Mouse (Mus musculus) gastrocnemius, postnatal 10 days (tissue): ENCODE results near the gene Ncan. TPM values are rescaled to one million over a fixed set of nuclear protein-coding genes. Genes with fewer than 3 reads are reported as not detected.
"Not testable (repeated sequence)": the region's sequence is repeated elsewhere in the genome, so short reads cannot be mapped to it uniquely, and the experiment has no call there.

Experiments
- DNase-seq: peaks from one replicate; pipeline ENCODE4 v3.0.0; 2021; ENCODE audit warnings: mixed read lengths
- microRNA-seq, 2 experiments: library from miRNA; unstranded; fragments of <30 nt; microRNA quantifications; one replicate each; pipeline ENCODE4 v1.2.0; 2021
- total RNA-seq, 2 experiments: library from RNA; stranded (reverse); gene quantifications; 2 replicates each; pipeline ENCODE4 v1.2.3; 2021

The Ncan gene
- total RNA-seq, 2 experiments from 2014 or later, result 0.61 to 0.81 TPM

DNA sequence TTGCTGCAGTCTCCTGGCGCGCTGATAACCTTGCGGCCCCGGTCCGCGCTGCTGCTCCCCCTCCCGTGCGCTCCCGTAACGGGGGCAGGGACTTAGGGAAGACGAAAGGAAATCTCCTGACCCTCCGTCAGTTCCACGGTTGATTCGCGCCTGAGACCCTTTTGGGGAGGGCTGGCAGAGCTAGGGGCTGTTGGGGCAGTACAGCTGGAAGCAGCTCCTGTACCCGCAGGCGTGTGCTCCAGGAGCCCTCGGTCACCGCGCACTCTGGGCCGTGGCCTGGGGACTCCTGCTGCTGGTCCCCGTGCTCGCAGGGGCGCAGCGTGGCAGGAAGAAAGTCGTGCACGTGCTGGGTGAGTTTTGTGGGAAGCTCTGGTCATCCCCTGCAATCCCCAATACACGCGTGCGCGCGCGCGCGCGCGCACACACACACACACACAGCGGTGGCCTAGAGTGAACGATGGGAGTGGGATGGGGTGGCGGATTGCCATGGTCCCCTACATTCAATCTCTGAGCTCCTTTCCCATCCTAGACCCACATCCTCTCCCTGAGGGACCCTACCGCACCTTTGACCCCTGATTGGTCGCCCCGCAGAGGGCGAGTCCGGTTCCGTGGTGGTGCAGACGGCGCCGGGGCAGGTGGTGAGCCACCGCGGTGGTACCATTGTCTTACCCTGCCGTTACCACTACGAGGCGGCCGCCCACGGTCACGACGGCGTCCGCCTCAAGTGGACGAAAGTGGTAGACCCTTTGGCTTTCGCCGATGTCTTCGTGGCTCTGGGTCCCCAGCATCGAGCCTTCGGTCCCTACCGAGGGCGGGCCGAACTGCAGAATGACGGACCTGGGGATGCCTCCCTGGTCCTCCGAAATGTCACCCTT lies 36.2 kb downstream of the Ncan start:
- no peak for DNase-seq

DNA sequence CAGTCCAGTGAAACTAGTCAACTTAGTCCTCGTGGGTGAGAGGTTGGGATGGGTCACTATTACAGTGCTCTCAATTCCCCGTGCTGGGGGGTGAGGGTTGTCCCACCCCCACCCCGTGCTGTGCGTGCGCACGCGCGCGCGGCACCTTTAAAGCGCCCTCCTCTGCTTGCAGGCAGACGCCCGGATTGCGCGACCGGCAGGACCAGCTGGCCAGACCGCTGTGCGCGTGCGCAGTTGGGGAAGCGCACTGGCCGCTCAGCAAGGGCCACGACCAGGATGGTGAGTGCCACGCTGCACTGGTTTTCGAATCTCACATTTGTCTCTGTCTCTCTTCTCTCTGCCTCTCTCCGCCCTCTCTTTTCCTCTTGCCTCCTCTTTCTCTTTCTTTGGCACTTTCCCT lies 37.4 kb downstream of the Ncan start, which contains the start of gene Hapln4:
Hapln4 (plus strand) TSS at position 173 of the 400 bp plus-strand sequence.
- DNase-seq, result peak; percentile 31

DNA sequence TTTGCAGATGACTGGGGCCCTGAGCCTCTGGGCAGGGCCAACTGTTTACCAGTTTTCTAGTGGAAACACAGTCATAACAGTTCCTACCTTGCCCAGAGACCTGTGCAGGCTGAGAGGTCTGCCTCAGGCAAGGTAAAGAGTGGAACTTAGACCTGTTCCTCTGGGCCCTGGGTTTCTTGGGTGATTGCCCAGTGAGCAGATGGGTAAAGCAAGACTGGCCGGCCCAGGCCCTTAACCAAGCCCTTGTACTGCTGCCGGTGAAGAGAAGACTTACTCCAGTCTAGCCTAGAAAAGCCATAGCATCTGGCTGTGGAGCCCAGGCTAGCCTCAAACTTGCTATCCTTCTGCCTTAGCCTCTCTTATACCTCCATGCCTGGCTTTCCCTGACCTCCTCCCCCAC lies 38.7 kb downstream of the Ncan start:
- DNase-seq, result no peak

DNA sequence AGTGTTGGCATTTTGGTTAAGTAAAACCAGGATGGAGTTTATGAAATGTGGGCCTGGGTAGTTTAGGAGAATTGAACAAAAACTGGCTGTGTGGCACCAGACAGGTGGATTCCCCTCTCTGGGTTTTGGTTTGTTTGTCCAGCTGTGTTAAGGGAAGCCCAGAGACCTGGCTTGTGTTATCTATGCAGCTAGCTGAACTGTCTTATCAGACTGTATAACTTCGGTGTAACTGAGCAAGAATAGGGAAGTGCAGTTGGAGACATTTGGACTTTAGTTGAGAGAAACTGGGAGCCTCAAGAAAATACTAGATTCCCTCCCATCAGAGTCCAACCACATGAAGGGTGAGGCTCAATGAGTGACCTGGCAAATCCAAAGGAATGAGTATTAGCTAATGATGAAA lies 47.0 kb downstream of the Ncan start:
- DNase-seq, result no peak

DNA sequence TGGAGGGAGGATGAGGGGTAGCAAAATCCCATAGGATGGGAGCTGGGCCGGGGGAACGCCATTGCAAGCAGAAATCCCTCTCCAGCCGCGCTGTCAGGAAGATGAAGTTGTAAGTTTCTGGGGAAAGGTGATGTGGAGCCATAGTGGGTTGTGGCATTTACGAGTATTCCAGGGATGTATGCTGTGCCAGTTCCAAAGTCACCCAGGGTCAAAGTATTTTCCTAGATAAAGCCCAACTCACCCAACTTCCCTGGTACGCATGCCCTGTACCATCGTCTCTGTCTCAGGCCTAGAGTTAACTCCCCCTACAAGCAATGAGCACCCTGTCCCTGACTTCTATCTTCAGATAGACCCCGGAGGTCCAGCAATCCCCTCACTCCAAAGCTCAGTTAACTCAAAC lies 47.6 kb downstream of the Ncan start:
- DNase-seq, result no peak

DNA sequence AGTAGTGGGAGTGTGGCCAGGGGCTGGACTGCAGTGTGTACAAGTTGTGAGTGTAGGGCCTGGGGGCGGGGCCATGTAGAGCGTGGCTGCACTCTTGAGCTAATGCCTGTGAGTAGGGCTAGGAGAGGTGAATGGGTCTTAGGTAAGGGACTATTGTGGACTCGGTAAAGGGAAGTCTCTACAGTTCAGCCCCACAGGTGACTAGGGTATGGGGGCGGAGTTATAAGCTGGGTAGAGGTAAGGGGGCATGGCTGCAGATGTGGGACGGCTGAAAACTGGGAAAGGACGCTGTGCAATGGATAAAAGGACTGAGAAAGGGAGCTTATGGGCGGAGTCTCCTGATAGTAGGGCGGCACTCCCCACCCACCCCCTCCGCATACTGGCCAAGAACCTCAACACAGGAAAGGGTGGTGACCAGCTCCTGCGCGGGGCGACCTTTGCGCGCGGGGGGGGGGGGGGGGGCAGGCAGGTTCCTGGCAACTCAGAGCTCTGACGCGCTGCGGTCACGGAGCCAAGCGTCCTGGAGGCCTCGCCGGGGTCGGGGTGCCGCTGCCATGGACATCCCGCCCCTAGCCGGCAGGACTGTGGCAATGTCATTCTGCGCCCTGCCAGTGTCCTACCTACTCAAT lies 48.1 kb downstream of the Ncan start, which contains the start of gene Tm6sf2:
Tm6sf2 (plus strand) TSS at position 484 of the 629 bp plus-strand sequence.
- peak; percentile 33 for DNase-seq

DNA sequence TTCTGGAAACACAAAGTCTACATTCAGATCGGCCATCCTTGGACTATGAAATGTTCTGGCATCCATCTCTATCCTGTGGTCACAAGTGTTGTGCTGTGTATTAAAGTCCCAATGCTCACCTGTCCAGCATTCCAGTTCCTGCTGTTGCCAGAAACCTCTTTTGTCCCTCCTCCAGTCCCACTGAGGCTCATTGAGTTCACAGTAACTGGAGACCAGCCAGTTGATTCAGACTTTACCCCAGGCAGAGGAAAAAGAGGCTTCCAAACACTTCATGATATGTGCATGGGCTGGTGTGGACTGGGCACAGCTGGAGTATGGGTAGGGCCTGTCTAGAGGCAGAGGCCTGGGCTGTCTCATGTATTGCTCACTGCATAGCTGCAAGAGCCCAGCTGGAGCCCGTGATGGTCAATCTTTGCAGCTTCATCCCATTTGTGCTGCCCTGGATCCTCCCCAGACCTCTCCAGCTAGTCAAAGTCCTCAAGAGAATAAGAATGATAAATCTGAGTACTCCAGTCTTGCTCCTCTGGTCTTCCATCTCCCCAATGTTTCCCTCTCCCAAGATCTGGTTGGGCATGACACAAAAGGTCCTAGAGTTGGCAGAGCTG lies 48.7 kb downstream of the Ncan start:
- no peak for DNase-seq

DNA sequence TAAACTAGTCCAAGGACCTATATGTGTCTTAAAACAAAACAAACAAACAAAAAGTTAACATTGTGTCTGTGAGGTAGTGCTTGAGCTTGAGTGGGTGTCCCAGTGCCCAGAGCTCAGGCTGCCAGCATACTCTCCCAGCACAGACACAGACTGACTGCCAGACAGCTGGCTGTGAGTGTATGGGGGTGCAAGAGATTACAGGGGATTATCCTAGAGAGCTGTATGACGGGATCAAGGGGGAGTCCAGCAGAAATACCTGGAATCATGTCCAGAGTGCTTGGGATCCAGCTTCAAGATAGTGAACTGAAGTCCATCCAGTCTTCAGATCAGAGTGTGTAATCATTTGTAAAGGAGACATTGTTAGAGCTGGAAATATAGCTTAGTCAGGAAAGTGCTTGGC lies 63.0 kb downstream of the Ncan start:
- no peak for DNase-seq

DNA sequence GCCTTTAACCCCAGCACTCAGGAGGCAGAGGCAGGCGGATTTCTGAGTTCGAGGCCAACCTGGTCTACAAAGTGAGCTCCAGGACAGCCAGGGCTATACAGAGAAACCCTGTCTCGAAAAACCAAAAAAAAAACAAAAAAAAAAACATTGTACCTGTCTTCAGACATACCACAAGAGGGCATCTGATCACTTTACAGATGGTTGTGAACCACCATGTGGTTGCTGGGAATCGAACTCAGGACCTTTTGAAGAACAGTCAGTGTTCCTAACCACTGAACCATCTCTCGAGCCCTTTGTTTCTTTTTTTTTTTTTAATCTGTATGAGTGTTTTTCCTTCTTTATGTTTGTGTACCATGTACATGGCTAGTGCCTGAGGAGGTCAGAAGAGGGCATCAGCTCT lies 70.2 kb downstream of the Ncan start:
- not testable (repeated sequence) for DNase-seq

DNA sequence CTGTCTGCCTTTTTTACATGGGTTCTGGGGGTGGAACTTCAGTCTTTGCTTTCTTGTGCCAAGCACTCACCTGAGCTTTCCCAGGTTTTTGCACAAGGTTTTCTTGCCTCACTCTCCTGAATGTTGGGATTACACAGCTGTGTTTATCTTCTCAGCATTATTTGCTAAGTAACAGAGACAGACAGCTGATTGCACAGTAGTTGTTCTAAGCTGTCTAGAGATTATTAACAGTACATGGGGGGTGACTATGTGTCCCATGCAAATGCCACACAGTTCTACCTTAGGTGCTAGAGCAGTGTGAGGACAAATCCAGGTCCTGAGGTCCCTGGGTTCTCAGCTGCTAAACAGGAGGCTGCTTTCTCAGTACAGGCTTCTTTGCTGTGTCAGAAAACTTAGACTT lies 71.0 kb downstream of the Ncan start:
- DNase-seq, result no peak

DNA sequence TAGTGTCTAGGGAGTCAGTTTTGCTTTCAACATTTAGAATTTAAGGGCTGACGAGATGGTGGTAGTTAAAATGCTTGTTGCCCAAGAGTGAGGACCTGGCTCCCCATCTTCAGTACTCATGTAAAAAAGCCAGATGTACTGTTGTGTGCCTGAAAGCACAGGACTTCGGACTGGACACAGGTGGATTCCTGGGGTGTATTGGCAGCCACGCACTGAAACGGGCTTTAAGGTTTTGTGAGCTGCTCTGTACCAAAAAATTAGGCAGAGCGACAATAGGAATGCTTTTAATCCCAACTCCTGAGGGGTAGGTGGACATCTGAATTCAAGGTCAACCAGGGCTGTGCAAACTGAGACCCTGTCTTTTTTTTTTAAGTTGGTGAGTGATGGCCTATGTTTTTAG lies 76.7 kb downstream of the Ncan start:
- DNase-seq, result no peak

Small RNA genes within 50 kb of the gene (microRNA-seq; reads per million reads assigned to microRNA genes)
- gene Mir7066, result 0 to 0.25 reads per million in 2 experiments

Other genes starting within 250 kb of the Ncan start
- gene Cilp2, start 233.2 kb downstream of the Ncan start, total RNA-seq, result 10 to 100 TPM; 25.3 to 28.4 TPM
- gene Tssk6, start 218.7 kb downstream of the Ncan start, total RNA-seq, result under 1 TPM in 1 of 2 experiments, not detected in 1; 0.38 TPM
- gene Ndufa13, start 218.3 kb downstream of the Ncan start, total RNA-seq, result 100 to 1,000 TPM; 236 to 268 TPM
- 1 to 10 TPM; 9.0 to 9.5 TPM for gene Yjefn3, start 218.2 kb downstream of the Ncan start, total RNA-seq
- 10 to 100 TPM; 40.4 to 46.5 TPM for gene Gatad2a, start 124.5 kb downstream of the Ncan start, total RNA-seq
- gene Mau2, start 78.1 kb downstream of the Ncan start, total RNA-seq, result 10 to 100 TPM; 27.8 to 30.9 TPM
- gene Sugp1, start 78.1 kb downstream of the Ncan start, total RNA-seq, result 10 to 100 TPM; 20.2 to 22.5 TPM
- not detected for gene Tm6sf2, start 47.9 kb downstream of the Ncan start, total RNA-seq
- gene Hapln4, start 37.4 kb downstream of the Ncan start, total RNA-seq, result under 1 TPM; 0.07 to 0.36 TPM
- gene Nr2c2ap, start 10.5 kb upstream of the Ncan start, total RNA-seq, result 1 to 10 TPM; 6.3 to 7.1 TPM
- gene Rfxank, start 18.3 kb upstream of the Ncan start, total RNA-seq, result 10 to 100 TPM in 1 of 2 experiments, 1 to 10 TPM in 1; 8.2 to 10.1 TPM
- gene Borcs8, start 18.6 kb upstream of the Ncan start, total RNA-seq, result 10 to 100 TPM; 17.0 to 23.9 TPM
- gene Mef2b, start 18.8 kb upstream of the Ncan start, total RNA-seq, result under 1 TPM; 0.35 to 0.45 TPM
- gene Tmem161a, start 51.5 kb upstream of the Ncan start, total RNA-seq, result 10 to 100 TPM; 72.8 to 74.7 TPM
- gene Slc25a42, start 91.4 kb upstream of the Ncan start, total RNA-seq, result 10 to 100 TPM; 20.6 to 28.3 TPM
- 10 to 100 TPM; 43.8 to 49.7 TPM for gene Sugp2, start 113.4 kb upstream of the Ncan start, total RNA-seq
- gene Armc6, start 113.6 kb upstream of the Ncan start, total RNA-seq, result 10 to 100 TPM; 11.9 to 12.9 TPM
- 10 to 100 TPM; 12.3 to 19.8 TPM for gene Homer3, start 162.0 kb upstream of the Ncan start, total RNA-seq
- gene Ddx49, start 181.6 kb upstream of the Ncan start, total RNA-seq, result 10 to 100 TPM; 28.6 to 29.5 TPM
- gene Cope, start 181.6 kb upstream of the Ncan start, total RNA-seq, result 100 to 1,000 TPM; 140 to 158 TPM
- 10 to 100 TPM; 20.0 to 23.6 TPM for gene Cers1, start 194.9 kb upstream of the Ncan start, total RNA-seq
- gene Gdf1, start 208.9 kb upstream of the Ncan start, total RNA-seq, result 1 to 10 TPM; 3.9 to 5.3 TPM
- gene Upf1, start 232.4 kb upstream of the Ncan start, total RNA-seq, result 10 to 100 TPM; 34.2 to 37.3 TPM